Mouse (Mus musculus) spleen, adult 2 months (tissue): Measurements from ENCODE around the gene Asap2. TPM values are rescaled to one million over a fixed set of nuclear protein-coding genes. Genes with fewer than 3 reads are reported as not detected.

Experiments
- DNase-seq, 2 experiments: peaks; one replicate each; pipeline versions ENCODE4 v3.0.0 to v3.0.0-alpha.2; 2012 to 2021; ENCODE audit warnings: low spot score in 2 of 2, low read depth in 1 of 2
- H3K27ac ChIP-seq: fragments of 200-500 bp; 2 replicates; pipeline ENCODE4 v1.5.1; 2012; ENCODE audit warnings: low read length, inconsistent platforms; ENCODE audit not compliant: insufficient read depth
- H3K27me3 ChIP-seq: fragments of 200-500 bp; 2 replicates; pipeline ENCODE4 v1.6.1; 2012; ENCODE audit warnings: mild to moderate bottlenecking, moderate library complexity, low read length, inconsistent platforms; ENCODE audit not compliant: control insufficient read depth, insufficient read depth
- H3K36me3 ChIP-seq: fragments of 200-500 bp; 2 replicates; pipeline ENCODE4 v1.6.1; 2012; ENCODE audit warnings: mild to moderate bottlenecking, low read length, inconsistent platforms; ENCODE audit not compliant: control insufficient read depth, insufficient read depth
- H3K4me1 ChIP-seq: fragments of 200-500 bp; 2 replicates; pipeline ENCODE4 v1.6.1; 2011; ENCODE audit warnings: inconsistent platforms; ENCODE audit not compliant: control insufficient read depth, insufficient read depth, insufficient read length
- H3K4me3 ChIP-seq: fragments of 200-500 bp; 2 replicates; pipeline ENCODE4 v1.5.1; 2011; ENCODE audit warnings: mild to moderate bottlenecking, inconsistent platforms; ENCODE audit not compliant: insufficient read depth, insufficient read length; ENCODE audit errors: extremely low read depth
- CTCF ChIP-seq: fragments of 200-500 bp; IDR thresholded peaks from 2 replicates; pipeline ENCODE4 v1.5.1; 2011; ENCODE audit warnings: mild to moderate bottlenecking, inconsistent platforms; ENCODE audit not compliant: insufficient read depth, insufficient read length, insufficient replicate concordance; ENCODE audit errors: extremely low read depth
- POLR2A ChIP-seq: fragments of 200-500 bp; IDR thresholded peaks from 2 replicates; pipeline ENCODE4 v1.6.1; 2011; ENCODE audit warnings: low read depth, low read length, inconsistent platforms
- WGBS: fragments of 180-500 bp; shearing (Covaris S2); methylation state at CpG from one replicate; pipeline ENCODE4 v1.1.7; 2018; 5-methylcytosine and 5-hydroxymethylcytosine counted together
- polyA plus RNA-seq: library from polyadenylated mRNA; depleted of rRNA; stranded (reverse); fragments of >200 nt; gene quantifications from 2 replicates; pipeline ENCODE4 v1.2.3, GENCODE M21; 2012

Gene Asap2
- polyA plus RNA-seq, 1 experiment, result 3.3 TPM

DNA sequence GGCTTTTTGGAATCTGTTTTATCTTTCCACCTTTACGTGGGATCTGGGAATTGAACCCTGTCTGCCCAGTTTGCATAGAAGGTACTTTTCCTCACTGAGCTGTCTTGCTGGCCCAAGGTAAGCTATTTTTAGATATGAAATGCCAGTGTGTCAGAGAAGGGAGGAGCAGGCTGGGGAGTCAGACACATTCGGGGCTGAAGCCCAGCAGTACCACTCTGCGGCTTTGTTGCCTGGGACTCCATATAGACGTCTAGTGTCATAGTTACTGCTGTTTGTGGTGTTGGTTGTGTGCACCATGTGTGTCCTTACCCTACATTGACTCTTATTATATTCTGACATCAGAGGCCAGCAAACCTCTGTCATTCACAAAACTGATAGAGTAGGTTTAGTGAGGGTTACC lies 192.5 kb downstream of the Asap2 start:
- 91% methylated on average over 4 of the region's 4 CpGs for WGBS
- DNase-seq, result no peak
- Histone ChIP-seq H3K27ac (no peak overlapping the region), H3K4me1 (no peaks in the 10 kb centered on the region), H3K4me3 (no peak overlapping the region), H3K36me3 (no peaks in the 10 kb centered on the region), H3K27me3 (no peaks in the 10 kb centered on the region)
- TF ChIP-seq CTCF (no peak), POLR2A (no peak)

DNA sequence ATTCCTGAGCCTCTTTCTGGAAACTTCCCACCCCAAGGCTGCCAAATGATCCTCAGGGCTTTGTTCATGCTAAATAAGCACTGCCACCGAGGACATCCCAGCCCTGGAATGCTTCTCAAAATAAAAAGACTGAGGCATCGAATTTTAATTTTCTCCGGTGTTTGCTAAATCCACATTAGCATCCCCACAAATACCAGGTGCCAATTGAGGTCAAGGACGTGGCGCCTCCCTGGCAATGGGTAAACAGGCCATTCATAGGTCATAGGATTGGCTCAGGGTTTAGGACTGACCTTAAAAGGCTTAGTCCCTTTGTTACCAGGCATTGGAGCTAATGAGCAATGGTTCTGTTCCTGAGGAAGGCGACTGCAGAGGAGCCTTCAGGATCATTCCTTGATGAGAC lies 193.1 kb downstream of the Asap2 start:
- no peak overlapping the region for H3K27ac ChIP-seq
- no peak for TF ChIP-seq POLR2A
- TF ChIP-seq CTCF, result no peak
- no peak overlapping the region for H3K4me3 ChIP-seq
- WGBS, result 85% methylated on average over 6 of the region's 6 CpGs
- no peaks in the 10 kb centered on the region for H3K27me3 ChIP-seq
- no peak for DNase-seq
- no peaks in the 10 kb centered on the region for H3K36me3 ChIP-seq
- H3K4me1 ChIP-seq, result no peaks in the 10 kb centered on the region

DNA sequence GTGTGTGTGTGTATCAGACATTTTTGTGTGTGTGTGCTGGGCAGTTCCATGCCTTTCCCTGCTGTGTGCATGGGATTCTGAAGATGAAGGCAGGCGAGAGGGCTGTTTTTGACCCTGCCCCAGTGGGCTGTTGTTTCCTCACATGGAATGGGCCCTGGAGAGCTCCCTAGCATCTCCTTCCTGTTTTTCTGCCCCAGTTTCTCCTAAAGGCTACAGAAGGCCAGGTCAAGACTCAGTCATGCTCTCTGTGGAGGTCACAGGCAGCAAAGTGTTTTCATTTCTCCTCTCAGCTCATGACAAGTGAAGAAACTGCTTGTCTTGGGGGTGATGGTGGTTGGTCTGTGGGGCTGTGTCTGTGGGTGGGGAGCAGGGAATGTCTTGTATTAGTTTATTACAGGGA lies 195.9 kb downstream of the Asap2 start:
- no peak overlapping the region for H3K4me3 ChIP-seq
- no peaks in the 10 kb centered on the region for H3K27me3 ChIP-seq
- H3K27ac ChIP-seq, result no peak overlapping the region
- 85% methylated on average over 1 of the region's 1 CpGs for WGBS
- DNase-seq, result no peak
- H3K36me3 ChIP-seq, result no peaks in the 10 kb centered on the region
- no peaks in the 10 kb centered on the region for H3K4me1 ChIP-seq
- TF ChIP-seq CTCF, result no peak
- TF ChIP-seq POLR2A, result no peak

DNA sequence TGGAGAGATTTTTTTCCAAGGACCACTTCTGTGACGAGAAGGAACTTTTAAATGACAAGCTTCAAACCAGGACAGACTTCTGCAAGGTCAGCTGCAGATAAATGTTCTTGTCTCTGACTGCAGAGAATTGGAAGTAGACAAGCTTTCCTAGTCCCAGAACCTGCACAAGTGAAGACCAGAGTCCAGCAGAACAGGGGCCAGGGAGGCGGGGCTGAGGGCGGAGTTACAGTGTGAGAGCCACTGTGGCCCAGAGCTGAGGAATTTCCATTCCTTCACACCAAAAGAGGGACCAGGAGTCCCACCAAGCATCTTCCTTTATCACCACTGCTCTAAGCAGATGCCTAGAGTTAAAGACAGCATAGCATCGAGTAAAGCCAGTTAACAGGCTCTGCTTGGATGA lies 198.6 kb downstream of the Asap2 start:
- TF ChIP-seq CTCF (no peak), POLR2A (no peak)
- 86% methylated on average over 4 of the region's 4 CpGs for WGBS
- Histone ChIP-seq H3K27ac (no peak overlapping the region), H3K27me3 (no peaks in the 10 kb centered on the region), H3K4me1 (0 out of 2 replicates have a peak, but pooled peaks cover 4% of the 10 kb centered on the region), H3K4me3 (no peak overlapping the region), H3K36me3 (no peaks in the 10 kb centered on the region)
- DNase-seq, result no peak

GRCm38 (mm10) chr12:21191546-21191945 lies 201.3 kb downstream of the Asap2 start:
- no peaks in the 10 kb centered on the region for H3K27me3 ChIP-seq
- DNase-seq, result no peak
- 90% methylated on average over 2 of the region's 2 CpGs for WGBS
- H3K27ac ChIP-seq, result no peak overlapping the region
- H3K4me3 ChIP-seq, result no peak overlapping the region
- 0 out of 2 replicates have a peak, but pooled peaks cover 4% of the 10 kb centered on the region for H3K4me1 ChIP-seq
- TF ChIP-seq POLR2A (no peak), CTCF (no peak)
- no peaks in the 10 kb centered on the region for H3K36me3 ChIP-seq

GRCm38 (mm10) chr12:21195497-21195896 lies 205.2 kb downstream of the Asap2 start:
- Histone ChIP-seq H3K27ac (no peak overlapping the region), H3K4me1 (0 out of 2 replicates have a peak, but pooled peaks cover 4% of the 10 kb centered on the region), H3K27me3 (no peaks in the 10 kb centered on the region), H3K36me3 (no peaks in the 10 kb centered on the region), H3K4me3 (no peak overlapping the region)
- WGBS, result 94% methylated on average over 3 of the region's 3 CpGs
- TF ChIP-seq CTCF (no peak), POLR2A (no peak)
- no peak for DNase-seq

GRCm38 (mm10) chr12:21196420-21196819 lies 206.2 kb downstream of the Asap2 start:
- TF ChIP-seq POLR2A, result no peak
- no peak for TF ChIP-seq CTCF
- no peak overlapping the region for H3K27ac ChIP-seq
- DNase-seq, result no peak
- H3K36me3 ChIP-seq, result no peaks in the 10 kb centered on the region
- H3K4me1 ChIP-seq, result 0 out of 2 replicates have a peak, but pooled peaks cover 4% of the 10 kb centered on the region
- H3K4me3 ChIP-seq, result no peak overlapping the region
- WGBS, result 90% methylated on average over 4 of the region's 4 CpGs
- no peaks in the 10 kb centered on the region for H3K27me3 ChIP-seq
